Mouse (Mus musculus) thymus, adult 2 months (tissue): ENCODE data around the gene Zfp184.

ENCODE experiments used
- CTCF ChIP-seq: fragments of 200-500 bp; IDR thresholded peaks from 2 replicates; pipeline ENCODE4 v1.5.1; 2012; ENCODE audit warnings: mild to moderate bottlenecking, control low read depth, low read length, moderate library complexity, borderline replicate concordance; ENCODE audit not compliant: control insufficient read depth, poor library complexity, insufficient read depth; ENCODE audit errors: extremely low read depth
- POLR2A ChIP-seq: fragments of 200-500 bp; IDR thresholded peaks from 2 replicates; pipeline ENCODE4 v1.6.1; 2012; ENCODE audit warnings: mild to moderate bottlenecking, low read length, control low read depth, moderate library complexity; ENCODE audit not compliant: control insufficient read depth, poor library complexity, insufficient read depth; ENCODE audit errors: extremely low read depth

- TF ChIP-seq CTCF (no peak), POLR2A (no peak)
Observed at GRCm38 (mm10) chr13:22008707-22009106, 63.8 kb downstream of the Zfp184 start.
